Mouse (Mus musculus) forebrain, embryonic 10.5 days (tissue): ENCODE measurements at regions not wholly inside any gene's neighbourhood (a gene's known extent, or its start where the extent isn't known, plus 50 kb on each side); places are given as distances from the start of the nearest gene placed in this dataset.

Source experiments
- DNase-seq: peaks from one replicate; pipeline ENCODE4 v3.0.0-alpha.2; 2017; ENCODE audit warnings: low spot score; ENCODE audit errors: extremely low spot score
- H3K27ac ChIP-seq: fragments of 300-500 bp; sonication (generic); 2 replicates; pipeline ENCODE4 v1.5.1; 2016; ENCODE audit warnings: mild to moderate bottlenecking
- H3K27me3 ChIP-seq: fragments of 300-500 bp; sonication (generic); 2 replicates; pipeline ENCODE4 v1.6.1; 2016; ENCODE audit warnings: mild to moderate bottlenecking; ENCODE audit not compliant: poor library complexity, severe bottlenecking
- H3K36me3 ChIP-seq: fragments of 300-500 bp; sonication (generic); replicated peaks from 2 replicates; pipeline ENCODE4 v1.6.1; 2016; ENCODE audit warnings: mild to moderate bottlenecking, moderate library complexity
- H3K4me1 ChIP-seq: fragments of 300-500 bp; sonication (generic); 2 replicates; pipeline ENCODE4 v1.6.1; 2016
- H3K4me3 ChIP-seq: fragments of 300-500 bp; sonication (generic); 2 replicates; pipeline ENCODE4 v1.5.1; 2016; ENCODE audit warnings: mild to moderate bottlenecking, moderate library complexity
- H3K9me3 ChIP-seq: fragments of 300-500 bp; sonication (generic); 2 replicates; pipeline ENCODE4 v1.6.1; 2016; ENCODE audit warnings: mild to moderate bottlenecking, moderate library complexity
- WGBS: fragments of 180-500 bp; shearing (Covaris S2); methylation state at CpG from one replicate; pipeline ENCODE4 v1.1.7; 2016; 5-methylcytosine and 5-hydroxymethylcytosine counted together

DNA sequence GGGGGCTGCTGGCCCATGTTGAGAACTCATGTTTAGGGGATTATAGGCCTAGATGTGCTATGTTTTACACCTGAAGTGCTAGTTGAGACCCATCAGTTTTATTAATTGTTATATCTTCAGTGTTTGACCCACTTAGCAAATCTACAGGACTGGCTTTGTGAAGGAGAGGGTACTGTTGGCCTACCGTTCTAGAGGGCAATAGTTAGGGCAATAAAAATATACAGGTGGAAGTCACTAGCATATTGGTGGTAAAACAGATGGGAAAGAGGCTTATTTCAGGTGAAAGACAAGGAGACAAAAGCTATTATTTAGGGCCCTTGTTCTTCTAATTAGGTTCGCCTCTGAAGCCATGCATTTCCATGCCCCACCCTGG, 55.2 kb upstream of the Ralgps2 start:
- H3K4me1 ChIP-seq: peaks cover 63% of the 10 kb centered on the region
- WGBS: 93% methylated on average over 2 of the region's 2 CpGs
- no peak overlapping the region for H3K27ac ChIP-seq
- H3K4me3 ChIP-seq: no peak overlapping the region
- no peaks in the 10 kb centered on the region for H3K27me3 ChIP-seq
- no peaks in the 10 kb centered on the region for H3K36me3 ChIP-seq
- H3K9me3 ChIP-seq: no peaks in the 10 kb centered on the region
- no peak for DNase-seq

DNA sequence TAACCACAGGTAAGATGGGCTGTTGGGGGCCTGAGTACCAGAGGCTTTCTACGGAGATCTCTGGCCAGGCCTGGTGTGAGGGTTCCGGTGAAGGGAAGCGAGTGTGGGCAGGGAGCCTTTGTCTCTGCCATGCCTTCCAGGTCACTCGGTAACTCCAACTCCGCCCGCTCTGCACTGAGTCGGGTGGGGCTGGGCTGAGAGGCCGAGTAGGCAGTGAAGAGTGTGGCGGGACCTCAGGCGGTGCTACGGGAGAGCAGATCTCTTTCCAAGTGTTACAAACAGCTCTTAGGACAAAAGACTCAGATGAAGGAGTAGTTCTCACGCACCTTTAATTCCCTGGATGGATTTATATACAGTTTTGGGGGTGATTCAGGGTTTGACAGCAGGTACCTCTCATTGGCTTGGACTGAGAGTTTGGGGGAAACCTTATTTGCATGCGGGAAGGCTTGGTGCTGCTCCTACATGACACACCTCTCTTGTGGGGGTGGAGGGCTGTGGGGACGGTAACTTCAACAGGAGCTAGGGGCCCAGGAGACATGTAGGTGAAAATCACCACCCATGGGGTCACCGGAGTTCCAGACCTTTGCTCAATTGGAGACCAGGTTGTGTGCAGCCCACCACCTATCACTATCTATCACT, 54.7 kb upstream of the Ralgps2 start:
- peak overlapping the region; percentile 59 for H3K27ac ChIP-seq
- H3K4me3 ChIP-seq: no peak overlapping the region
- no peaks in the 10 kb centered on the region for H3K36me3 ChIP-seq
- no peaks in the 10 kb centered on the region for H3K9me3 ChIP-seq
- WGBS: 65% methylated on average over 15 of the region's 15 CpGs
- DNase-seq: no peak
- peaks cover 63% of the 10 kb centered on the region for H3K4me1 ChIP-seq
- H3K27me3 ChIP-seq: no peaks in the 10 kb centered on the region

DNA sequence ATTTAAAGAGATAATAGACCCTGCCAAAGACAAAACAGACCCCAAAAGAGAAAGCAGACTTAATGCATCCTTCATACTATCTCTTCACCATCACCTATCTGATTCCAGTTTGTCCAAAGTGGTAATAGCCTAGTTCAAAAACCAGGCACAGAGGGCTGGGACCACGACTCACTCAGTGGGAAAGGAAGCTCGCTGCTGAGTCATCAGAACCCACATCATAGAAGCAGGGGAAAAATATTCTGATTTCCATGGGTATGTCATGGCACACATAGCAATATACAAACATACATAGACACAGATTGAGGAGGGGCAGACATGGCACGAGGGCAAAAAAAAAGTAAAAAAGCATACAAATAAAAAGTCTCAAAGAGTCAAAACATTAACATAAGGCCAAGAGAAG, 53.7 kb upstream of the Ralgps2 start:
- H3K27me3 ChIP-seq: no peaks in the 10 kb centered on the region
- WGBS: 81% methylated on average over 3 of the region's 3 CpGs
- no peaks in the 10 kb centered on the region for H3K9me3 ChIP-seq
- peaks cover 56% of the 10 kb centered on the region for H3K4me1 ChIP-seq
- H3K36me3 ChIP-seq: no peaks in the 10 kb centered on the region
- H3K4me3 ChIP-seq: no peak overlapping the region
- DNase-seq: no peak
- H3K27ac ChIP-seq: no peak overlapping the region

DNA sequence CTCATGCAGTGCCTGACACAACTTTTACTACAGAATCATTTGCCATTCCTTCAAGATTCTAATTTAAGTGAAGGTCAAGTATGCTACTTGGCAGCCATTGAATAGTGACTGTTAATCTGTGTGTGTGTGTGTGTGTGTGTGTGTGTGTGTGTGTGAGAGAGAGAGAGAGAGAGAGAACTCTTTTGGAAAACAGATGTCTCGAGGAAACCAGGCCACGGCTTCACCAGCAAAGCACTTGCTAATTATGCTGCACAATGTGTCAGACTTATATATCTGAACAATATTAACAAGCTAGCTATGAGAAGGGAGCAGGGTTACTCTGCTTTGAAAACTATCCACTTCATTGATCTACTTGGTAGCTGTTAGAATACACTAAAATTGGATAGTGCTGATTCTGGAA, 53.1 kb upstream of the Ralgps2 start:
- Histone ChIP-seq H3K36me3 (no peaks in the 10 kb centered on the region), H3K27ac (no peak overlapping the region), H3K27me3 (no peaks in the 10 kb centered on the region), H3K4me3 (no peak overlapping the region), H3K4me1 (peaks cover 50% of the 10 kb centered on the region), H3K9me3 (no peaks in the 10 kb centered on the region)
- no peak for DNase-seq
- 86% methylated on average over 2 of the region's 2 CpGs for WGBS

DNA sequence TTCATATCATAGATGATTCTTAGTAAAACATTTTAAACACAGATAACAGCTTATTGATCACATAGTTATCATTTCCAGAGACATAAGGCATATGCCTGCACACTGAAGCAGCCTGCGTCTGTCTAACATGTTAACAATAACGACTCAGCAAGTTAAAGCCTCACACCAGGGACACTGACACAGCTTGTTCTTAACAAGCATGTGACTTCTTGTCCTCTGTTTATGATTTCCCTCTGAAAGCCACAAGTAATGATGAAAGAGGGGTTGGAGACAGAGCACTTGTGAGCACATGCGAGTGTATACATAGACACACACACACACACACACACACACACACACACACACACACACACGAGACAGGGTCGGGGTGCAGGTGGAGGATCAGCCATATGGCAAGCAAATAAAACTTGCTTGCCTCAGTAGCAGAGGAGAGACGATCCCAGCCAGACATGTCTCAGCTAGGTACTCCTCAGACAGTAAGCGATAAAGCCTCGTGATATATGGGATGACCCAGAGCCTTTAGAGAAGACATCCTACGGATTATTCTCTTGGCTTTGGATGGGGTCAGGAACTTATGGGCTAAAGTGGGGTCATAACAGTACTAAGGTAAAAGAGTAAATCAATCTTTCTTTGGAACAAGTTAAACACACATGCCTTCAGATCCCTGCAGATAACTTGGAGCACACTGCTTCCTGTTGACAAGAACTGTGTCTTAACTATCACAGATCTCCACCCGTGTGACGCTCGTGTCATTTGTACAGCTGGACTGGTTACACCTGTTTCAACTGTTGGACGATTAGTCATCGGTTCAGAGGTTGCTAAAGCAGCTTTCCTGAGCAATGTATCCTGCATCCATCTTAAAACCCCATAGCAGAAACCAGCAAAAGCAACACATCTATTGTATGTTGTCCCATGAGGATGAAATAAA, 51.4 kb upstream of the Ralgps2 start:
- no peak for DNase-seq
- H3K4me1 ChIP-seq: peaks cover 49% of the 10 kb centered on the region
- no peak overlapping the region for H3K4me3 ChIP-seq
- 86% methylated on average over 14 of the region's 14 CpGs for WGBS
- no peaks in the 10 kb centered on the region for H3K27me3 ChIP-seq
- H3K9me3 ChIP-seq: no peaks in the 10 kb centered on the region
- H3K36me3 ChIP-seq: no peaks in the 10 kb centered on the region
- H3K27ac ChIP-seq: peak overlapping the region; percentile 42; the same call in 1 of the 2 replicates

DNA sequence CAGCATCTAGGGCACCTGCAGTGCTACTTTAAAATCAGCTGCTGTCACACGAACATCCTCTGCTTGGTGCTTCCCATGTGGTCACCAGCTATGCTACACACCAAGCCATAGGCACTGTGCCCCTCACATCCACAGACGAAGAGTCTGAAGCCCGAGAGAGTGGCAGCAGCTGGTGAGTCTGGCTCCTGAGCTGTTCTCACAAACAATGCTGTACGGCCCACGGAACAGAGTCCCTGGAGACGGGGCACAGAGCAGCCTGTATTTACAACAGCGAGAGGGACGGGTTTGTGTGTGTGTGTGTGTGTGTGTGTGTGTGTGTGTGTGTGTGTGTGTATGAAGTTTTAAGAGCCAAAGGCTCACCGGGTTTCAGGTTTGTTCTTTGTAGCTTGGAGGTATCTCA, 50.7 kb upstream of the Ralgps2 start:
- no peaks in the 10 kb centered on the region for H3K27me3 ChIP-seq
- WGBS: 71% methylated on average over 9 of the region's 9 CpGs
- H3K4me3 ChIP-seq: no peak overlapping the region
- no peaks in the 10 kb centered on the region for H3K36me3 ChIP-seq
- H3K4me1 ChIP-seq: peaks cover 52% of the 10 kb centered on the region
- no peaks in the 10 kb centered on the region for H3K9me3 ChIP-seq
- H3K27ac ChIP-seq: peak overlapping the region; percentile 42; the same call in 1 of the 2 replicates
- DNase-seq: no peak

DNA sequence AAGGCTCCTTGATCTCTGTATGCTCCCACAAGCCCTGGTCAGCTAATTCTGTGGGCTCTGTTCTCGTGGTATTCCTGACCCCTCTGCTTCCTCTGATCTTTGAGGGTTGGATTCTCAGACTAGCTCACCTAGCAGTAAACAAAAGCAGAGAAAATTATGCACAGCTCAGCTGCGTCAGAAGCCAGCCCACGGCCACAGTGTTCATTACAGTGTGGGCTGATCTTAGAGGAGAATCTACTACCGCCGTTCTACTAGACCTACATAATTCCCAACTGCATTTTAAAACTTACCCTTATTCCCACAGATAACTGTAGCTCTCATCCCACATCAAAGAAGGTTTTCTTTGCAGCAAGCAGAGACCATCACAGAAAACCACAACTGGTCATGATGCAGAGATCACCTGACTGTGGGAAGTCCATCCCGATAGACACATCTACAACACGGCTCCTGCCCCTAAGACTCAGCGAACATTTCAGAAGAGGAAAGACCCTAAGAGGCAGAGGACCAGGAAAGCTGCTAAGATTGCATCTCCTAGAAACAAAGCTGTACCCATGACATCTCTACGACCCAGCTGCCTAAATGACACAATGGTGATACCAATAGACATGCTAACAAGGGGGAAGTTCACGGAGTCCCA, 49.8 kb upstream of the Ralgps2 start:
- peaks cover 52% of the 10 kb centered on the region for H3K4me1 ChIP-seq
- 85% methylated on average over 10 of the region's 10 CpGs for WGBS

More for the DNA sequence above, 49.8 kb upstream of the Ralgps2 start:
- H3K27ac ChIP-seq: peak overlapping the region; percentile 67; the same call in 1 of the 2 replicates
- H3K9me3 ChIP-seq: no peaks in the 10 kb centered on the region
- H3K36me3 ChIP-seq: no peaks in the 10 kb centered on the region
- no peak overlapping the region for H3K4me3 ChIP-seq
- DNase-seq: no peak
- no peaks in the 10 kb centered on the region for H3K27me3 ChIP-seq
